Mouse (Mus musculus): Measurements from ENCODE around the gene Smpd2. TPM values are rescaled to one million over a fixed set of nuclear protein-coding genes. Genes with fewer than 3 reads are reported as not detected.

The Smpd2 gene
- polyA plus RNA-seq, 2 experiments from 2014 or later: 23.2 to 25.9 TPM

DNA sequence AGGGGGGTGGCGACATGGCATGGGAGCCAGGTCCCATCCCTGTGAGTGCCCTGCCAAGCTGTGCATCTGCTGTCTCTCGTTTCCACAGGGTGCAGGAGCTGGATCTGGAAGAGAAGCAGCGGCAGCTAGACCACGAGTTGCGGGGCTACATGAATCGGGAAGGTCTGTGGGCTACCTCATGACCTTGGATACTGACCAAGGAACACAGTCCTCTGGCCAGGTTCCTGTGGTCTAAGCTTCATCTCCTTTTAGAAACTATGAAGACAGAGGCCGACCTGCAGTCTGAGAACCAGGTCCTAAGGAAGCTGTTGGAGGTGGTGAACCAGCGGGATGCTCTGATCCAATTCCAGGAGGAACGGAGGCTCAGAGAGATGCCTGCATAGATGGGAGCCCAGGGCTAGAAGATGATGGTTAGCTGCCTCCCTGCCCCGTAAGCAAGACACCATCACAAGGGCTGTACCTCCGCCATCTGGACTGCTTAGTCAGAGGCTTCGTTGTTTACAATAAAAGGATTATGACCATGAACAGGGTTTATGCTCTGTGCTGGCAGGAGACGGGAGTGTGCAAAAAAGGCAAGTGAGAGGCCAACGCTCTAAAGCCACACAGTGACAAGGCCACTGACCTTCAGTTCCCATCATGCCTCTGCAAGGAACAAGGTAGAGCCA is 3.5 kb downstream of the Smpd2 start:
- ATAC-seq: no peak

GRCm38 (mm10) chr10:41485778-41486177 is 4.4 kb downstream of the Smpd2 start:
- ATAC-seq: no peak

GRCm38 (mm10) chr10:41482446-41482845 is 7.7 kb downstream of the Smpd2 start:
- ATAC-seq: no peak

DNA sequence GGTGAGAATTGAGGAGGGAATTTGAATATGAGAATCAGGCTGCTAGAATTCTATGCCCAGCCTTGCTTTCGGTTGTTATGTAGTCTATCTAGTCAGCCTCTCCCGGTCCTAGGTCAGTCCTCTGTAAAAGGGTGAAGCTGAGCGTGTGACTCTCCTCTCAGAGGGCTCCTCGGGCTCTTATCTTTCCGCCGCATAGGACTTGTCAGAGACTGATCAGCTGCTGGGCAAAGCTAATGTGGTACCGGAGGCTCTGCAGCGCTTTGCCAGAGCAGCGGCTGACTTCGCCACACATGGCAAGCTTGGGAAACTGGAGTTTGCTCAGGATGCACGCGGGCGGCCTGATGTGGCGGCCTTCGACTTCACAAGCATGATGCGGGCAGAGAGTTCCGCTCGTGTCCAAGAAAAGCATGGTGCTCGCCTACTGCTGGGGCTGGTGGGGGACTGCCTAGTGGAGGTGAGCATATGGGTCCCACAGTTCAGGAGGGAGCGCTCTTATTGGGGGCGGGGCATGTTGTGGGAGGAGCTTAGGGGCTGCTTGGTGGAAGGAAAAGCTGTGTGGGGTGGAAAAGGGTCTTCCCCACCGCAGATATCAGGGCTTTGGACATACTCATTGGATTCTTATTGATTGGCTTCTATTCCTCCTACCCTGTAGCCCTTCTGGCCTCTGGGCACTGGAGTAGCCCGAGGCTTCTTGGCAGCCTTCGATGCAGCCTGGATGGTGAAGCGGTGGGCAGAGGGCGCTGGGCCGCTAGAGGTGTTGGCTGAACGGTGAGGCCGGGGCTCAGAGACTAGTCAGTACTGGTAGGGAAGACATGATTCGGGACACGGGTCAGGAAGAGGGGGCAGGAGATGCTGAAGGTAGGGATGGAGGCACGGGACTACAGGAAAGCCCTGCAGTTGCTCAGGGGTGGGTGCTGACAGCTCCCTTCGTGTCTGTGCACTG is 9.0 kb downstream of the Smpd2 start:
- no peak for ATAC-seq

DNA sequence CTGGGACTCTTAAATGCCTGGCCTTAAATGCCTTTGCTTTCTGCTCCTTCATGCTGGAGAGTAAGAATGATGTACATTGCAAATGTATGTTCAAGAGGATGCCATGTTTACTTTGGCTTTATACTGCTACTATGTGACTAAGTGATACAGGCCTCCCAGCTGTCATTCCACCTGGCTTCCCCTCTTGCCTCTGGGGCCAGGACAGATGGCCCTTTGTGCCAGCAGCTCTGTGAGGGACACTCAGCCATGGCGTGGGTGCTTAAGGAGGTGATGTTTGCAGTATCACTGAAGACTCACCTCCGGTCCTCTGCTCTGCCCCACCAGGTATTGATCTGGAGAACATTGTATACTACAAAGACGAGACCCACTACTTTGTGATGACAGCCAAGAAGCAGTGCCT is 10.2 kb downstream of the Smpd2 start:
- ATAC-seq: no peak

DNA sequence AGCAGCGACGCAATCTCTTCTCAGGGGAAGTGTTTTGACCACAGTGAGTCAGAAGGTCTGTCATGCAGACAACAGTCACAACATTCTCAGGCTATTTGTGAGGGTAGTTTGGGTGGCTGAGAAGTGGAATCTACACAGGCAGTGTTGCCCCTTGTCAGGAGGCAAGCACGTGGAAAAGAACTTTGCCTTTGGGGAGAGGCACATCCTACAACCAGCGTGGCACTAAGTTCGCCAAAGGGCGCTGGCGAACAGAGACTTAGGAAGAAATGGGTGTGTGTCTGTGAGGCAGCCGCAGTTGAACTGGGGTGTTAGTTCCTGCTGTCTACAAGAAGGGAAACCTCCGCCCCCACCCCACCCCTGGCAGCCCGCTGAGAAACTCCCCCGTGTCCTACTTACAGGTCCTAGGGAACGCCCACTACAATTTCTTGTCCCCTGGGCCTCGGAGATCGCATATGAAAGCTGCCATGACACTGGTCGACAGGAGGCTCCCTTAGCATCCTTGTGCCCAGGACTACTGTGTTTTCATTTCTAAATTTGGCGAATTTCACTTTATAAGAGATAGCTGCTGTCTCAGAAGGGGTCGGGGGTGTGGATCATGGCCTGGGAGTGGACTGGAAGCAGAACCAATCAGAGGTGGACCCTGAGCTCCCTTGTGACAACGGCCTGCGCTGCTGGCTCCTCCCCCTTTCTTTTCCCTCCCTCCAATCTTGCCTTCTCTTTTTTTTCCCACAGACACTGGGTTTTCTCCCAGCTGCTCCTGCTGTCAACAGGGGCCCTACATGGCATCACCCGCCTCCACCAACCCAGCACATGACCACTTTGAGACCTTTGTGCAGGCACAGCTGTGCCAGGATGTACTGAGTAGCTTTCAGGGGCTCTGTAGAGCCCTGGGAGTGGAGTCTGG is 12.6 kb downstream of the Smpd2 start:
- ATAC-seq: peak; percentile 48

GRCm38 (mm10) chr10:41477018-41477277 is 13.2 kb downstream of the Smpd2 start:
- ATAC-seq: peak; percentile 4

DNA sequence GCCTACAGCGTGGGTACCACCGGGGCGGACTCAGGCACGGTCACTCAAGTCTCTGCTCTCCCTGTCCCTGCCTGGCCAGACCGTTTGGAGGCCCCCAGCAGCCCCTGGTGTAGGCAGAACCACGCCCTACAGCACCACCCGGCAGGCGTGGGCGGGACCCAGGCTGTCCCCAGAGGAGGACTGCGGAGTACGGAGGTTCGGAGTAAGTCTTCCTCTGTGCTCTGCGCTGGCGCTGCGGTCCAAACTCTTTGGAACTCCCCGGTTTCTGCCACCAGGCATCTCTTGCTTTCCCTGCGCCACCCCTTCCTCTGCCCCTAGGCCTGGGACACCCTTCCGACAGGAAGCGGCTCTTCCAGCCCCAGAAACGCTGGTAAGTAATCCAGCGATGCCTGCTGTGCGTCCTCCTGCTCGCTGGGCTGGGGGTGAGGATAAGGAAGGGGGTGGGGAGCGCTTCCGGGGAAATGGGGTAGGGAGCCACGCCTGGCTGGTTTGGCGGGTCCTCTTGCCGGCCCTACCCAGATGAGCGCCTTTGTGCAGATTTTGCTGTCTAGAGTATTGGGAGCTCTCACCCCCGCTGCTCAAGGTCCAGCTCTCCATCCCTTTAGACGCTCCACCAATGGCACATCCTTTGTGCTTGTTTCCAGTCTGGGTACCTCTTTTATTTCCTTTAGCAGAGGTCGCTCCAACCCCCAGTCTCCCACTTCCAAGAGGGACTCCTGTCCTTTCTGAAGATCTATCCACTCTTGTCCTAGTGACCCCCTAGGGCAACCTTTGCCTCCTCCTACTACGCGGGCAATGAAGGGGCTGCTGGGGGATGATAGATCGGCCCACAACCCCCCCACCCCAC is 13.8 kb downstream of the Smpd2 start, which contains the start of gene Mical1:
Gene Mical1 (plus strand): TSS at position 144 of the 847 bp plus-strand sequence.
- peak; percentile 52 for ATAC-seq

DNA sequence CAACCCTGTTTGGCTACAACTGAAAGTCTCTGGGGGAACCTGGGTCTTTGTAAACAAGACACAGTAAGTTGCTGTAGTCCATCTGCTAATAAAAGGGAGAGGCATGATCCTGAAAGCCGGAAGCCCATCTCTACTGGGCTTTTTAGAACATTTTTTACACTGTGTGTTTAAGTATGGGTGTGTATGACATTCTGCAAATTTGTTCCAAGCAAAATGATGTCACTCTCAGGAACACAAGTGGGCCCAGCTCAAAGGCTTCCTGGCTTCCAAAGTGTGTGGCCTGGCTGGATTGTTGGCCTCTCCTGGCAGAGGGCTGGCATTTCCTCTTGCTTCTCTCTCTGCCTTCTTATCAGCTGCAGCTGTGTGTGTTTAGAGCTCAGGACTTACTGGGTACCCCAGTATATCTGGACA is 15.2 kb downstream of the Smpd2 start:
- no peak for ATAC-seq

DNA sequence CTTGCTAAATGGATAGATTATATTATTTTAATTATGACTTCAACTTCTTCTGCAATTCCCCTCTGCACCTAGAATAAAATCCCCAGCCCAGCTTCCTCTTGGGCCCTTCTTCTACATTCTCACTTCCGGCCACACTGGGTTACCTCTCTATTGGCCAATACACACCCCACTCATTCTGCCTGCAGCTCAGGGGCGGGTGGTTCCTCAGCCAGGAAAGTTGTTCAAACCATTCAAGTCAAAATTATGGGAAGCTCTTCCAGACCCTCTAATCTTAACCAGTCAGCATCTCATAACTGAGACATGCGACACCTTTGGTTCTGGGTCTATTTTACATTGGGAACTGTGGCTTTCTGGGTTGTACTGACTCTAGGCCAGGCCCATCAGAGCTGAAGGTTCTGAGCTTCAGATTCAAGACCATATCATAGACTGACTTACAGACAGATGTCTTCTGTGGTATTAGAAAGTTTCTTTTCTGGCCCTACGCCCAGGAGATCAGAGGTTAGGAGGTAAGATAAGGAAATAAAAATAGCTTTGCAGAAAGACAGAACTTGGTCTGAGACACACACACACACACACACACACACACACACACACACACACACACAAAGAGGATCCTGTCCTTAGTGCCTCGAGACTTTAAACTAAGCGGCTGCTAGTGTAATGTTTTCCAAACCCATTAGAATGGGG is 16.2 kb downstream of the Smpd2 start:
- ATAC-seq: peak; percentile 33

DNA sequence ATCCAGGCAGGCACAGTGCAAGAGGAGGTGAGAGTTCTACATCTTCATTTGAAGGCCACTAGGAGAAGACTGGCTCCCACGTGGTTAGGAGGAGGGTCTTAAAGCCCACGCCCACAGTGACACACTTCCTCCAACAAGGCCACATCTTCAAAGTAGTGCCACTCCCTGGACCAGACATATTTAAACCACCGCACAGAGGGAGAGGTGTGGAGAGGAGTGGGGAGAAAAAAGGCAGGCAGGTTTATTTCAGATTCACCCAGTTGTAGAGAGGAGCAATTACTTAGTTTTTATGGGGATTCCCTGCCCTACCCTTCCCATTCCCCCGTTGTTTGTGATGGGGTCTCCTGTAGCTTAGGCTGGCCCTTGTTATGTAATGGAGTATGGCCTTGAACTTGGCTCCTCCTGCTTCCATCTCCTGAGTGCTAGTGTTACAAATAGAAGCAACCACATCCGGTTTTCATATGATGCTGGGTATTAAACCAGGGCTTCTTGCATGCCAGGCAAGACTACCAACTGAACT is 17.1 kb downstream of the Smpd2 start:
- peak; percentile 6 for ATAC-seq

GRCm38 (mm10) chr10:41472534-41472933 is 17.6 kb downstream of the Smpd2 start:
- no peak for ATAC-seq

GRCm38 (mm10) chr10:41470693-41471092 is 19.5 kb downstream of the Smpd2 start:
- peak; percentile 24 for ATAC-seq

GRCm38 (mm10) chr10:41467325-41467724 is 22.8 kb downstream of the Smpd2 start:
- no peak for ATAC-seq

DNA sequence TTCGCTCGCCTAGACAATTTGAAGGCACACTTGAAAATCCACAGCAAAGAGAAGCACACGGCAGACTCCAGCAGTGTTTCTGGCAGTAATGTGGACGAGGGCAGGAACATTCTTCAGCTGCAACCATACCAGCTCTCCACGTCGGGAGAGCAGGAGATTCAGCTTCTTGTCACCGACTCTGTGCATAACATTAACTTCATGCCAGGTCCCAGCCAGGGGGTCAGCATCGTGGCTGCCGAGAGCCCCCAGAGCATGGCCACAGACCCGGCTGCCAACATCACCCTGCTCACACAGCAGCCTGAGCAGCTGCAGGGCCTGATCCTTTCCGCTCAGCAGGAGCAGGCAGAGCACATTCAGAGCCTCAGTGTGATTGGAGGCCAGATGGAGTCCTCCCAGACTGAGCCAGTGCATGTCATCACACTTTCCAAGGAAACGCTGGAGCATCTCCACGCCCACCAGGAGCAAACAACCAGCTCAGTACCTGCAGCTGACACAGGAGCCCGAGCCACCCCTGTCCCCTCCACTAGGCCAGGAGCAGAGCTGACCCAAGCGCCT is 25.7 kb downstream of the Smpd2 start:
- no peak for ATAC-seq

DNA sequence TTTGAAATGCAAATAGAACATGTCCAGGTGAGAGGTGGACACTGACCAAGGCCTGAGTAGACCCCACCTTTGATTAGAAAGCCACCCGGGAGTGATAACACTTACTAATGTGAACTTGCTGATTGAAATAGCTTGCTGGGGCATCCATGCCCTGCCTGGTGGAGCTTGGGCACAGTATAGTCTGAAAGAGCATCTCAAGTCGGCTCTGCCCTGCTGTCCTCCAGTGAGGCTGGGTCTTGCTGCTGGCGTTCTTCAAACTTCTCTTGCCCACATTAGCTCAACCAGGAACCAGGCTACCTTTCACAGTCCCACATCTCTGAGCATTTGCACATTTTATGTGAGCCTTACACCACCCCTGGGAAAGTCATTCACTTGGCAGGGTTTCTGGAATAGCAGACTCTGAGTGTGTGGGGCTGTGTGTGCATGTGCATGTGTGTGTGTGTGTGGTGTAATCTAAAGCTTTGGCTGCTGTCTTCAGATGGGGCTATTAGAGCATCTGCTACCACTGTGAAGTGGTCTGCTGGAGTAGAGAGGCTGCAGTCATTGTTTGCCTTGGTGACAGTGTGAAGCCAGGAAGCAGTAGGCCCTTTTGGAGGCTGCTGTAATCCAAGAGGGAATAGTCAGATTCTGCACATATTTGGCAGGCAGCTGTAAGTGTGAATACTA is 29.0 kb downstream of the Smpd2 start:
- no peak for ATAC-seq

DNA sequence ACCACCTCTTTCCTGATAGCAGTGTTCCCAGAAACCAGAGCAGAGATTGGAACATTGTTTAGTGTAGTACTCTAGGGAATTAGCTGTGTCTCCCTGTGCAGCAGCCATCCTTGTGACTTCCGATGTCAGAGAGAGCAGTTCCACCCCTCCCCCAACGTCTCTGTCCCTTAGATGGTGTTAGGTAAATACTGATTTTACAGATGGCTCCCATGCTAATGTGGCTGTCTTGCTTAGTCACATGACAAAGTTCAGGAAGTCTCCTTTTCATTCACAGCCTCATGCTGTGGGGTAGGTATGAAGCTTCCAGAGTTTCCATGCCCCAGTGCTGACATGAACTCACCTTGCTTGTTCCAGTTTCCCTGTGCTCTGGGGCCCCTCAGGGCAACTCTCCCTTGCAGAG is 29.7 kb downstream of the Smpd2 start:
- no peak for ATAC-seq

GRCm38 (mm10) chr10:41459990-41460389 is 30.2 kb downstream of the Smpd2 start:
- ATAC-seq: no peak

- no peak for ATAC-seq
Observed at GRCm38 (mm10) chr10:41452791-41453190, 37.4 kb downstream of the Smpd2 start.

GRCm38 (mm10) chr10:41451656-41452055 is 38.5 kb downstream of the Smpd2 start:
- no peak for ATAC-seq
